Mouse (Mus musculus) limb, embryonic 11.5 days (tissue): Measurements from ENCODE around the gene Txndc17. TPM values are rescaled to one million over a fixed set of nuclear protein-coding genes. Genes with fewer than 3 reads are reported as not detected.

ENCODE experiments used
- ATAC-seq: fragments of 200-750 bp; cut with Nextera tagmentation; 2 replicates; pipeline ENCODE4 v1.8.0; 2017; ENCODE audit warnings: low read depth; ENCODE audit not compliant: insufficient number of reproducible peaks, low FRiP score, low TSS enrichment
- DNase-seq: peaks from one replicate; pipeline ENCODE4 v3.0.0-alpha.2; 2015; ENCODE audit warnings: low spot score
- H3K27ac ChIP-seq: fragments of 300-500 bp; sonication (generic); replicated peaks from 2 replicates; pipeline ENCODE4 v1.5.1; 2014; ENCODE audit warnings: low read depth, mild to moderate bottlenecking, low read length
- H3K27me3 ChIP-seq: fragments of 300-500 bp; sonication (generic); 2 replicates; pipeline ENCODE4 v1.6.1; 2014; ENCODE audit warnings: mild to moderate bottlenecking, low read length, mixed read lengths; ENCODE audit not compliant: control insufficient read depth, insufficient read depth
- H3K36me3 ChIP-seq: fragments of 300-500 bp; sonication (generic); 2 replicates; pipeline ENCODE4 v1.6.1; 2014; ENCODE audit warnings: mild to moderate bottlenecking, low read length, moderate library complexity, mixed read lengths; ENCODE audit not compliant: control insufficient read depth, insufficient read depth
- H3K4me1 ChIP-seq: fragments of 300-500 bp; sonication (generic); 2 replicates; pipeline ENCODE4 v1.6.1; 2014; ENCODE audit warnings: low read length, mixed read lengths; ENCODE audit not compliant: control insufficient read depth, insufficient read depth
- H3K4me2 ChIP-seq: fragments of 300-500 bp; sonication (generic); 2 replicates; pipeline ENCODE4 v1.6.1; 2014; ENCODE audit warnings: low read depth, mild to moderate bottlenecking, moderate library complexity; ENCODE audit not compliant: severe bottlenecking
- H3K4me3 ChIP-seq: fragments of 300-500 bp; sonication (generic); 2 replicates; pipeline ENCODE4 v1.5.1; 2014; ENCODE audit warnings: low read depth, low read length
- H3K9ac ChIP-seq: fragments of 300-500 bp; sonication (generic); 2 replicates; pipeline ENCODE4 v1.6.1; 2014; ENCODE audit warnings: mild to moderate bottlenecking, low read length
- H3K9me3 ChIP-seq: fragments of 300-500 bp; sonication (generic); 2 replicates; pipeline ENCODE4 v1.6.1; 2016; ENCODE audit warnings: low read length; ENCODE audit not compliant: control insufficient read depth
- WGBS: fragments of 180-500 bp; shearing (Covaris S2); extraction: QIAGEN DNeasy Blood & Tissue Kit; methylation state at CpG from one replicate; pipeline ENCODE4 v1.1.7; 2014; 5-methylcytosine and 5-hydroxymethylcytosine counted together
- polyA plus RNA-seq: library from polyadenylated mRNA; unstranded; fragments of >200 nt; fragmentation: Nextera tagmentation; extraction: Ambion mirVana; gene quantifications from 2 replicates; pipeline ENCODE4 v1.2.1, GENCODE M21; 2014

Txndc17 gene
- polyA plus RNA-seq, 1 experiment from 2014 or later, result 184 TPM

DNA sequence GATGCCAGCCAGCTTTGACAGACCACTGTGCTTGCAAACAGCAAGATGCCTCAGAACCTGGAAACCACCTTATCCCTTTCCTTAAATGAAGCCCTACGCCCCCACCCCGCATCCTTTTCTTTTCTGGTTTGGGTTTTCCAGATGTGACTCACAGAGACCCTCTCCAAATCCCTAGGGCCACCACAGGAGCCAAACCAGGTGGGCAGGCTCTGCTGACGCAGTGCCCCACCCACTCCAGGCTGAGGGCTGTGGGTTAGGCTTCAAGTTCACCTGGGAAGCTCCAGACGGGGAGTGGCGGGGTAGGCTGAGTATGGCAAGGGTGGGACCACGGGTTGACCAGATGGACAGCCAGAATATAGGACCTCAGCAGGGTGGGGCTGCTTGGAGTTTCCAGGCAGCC lies 19.6 kb downstream of the Txndc17 start:
- Histone ChIP-seq H3K4me2 (no peak overlapping the region), H3K9ac (no peak overlapping the region), H3K4me1 (no peaks in the 10 kb centered on the region), H3K9me3 (no peaks in the 10 kb centered on the region), H3K27ac (no peak overlapping the region), H3K36me3 (no peaks in the 10 kb centered on the region), H3K27me3 (no peaks in the 10 kb centered on the region), H3K4me3 (no peak overlapping the region)
- no peak for ATAC-seq
- WGBS, result 83% methylated on average over 6 of the region's 6 CpGs
- DNase-seq, result no peak

DNA sequence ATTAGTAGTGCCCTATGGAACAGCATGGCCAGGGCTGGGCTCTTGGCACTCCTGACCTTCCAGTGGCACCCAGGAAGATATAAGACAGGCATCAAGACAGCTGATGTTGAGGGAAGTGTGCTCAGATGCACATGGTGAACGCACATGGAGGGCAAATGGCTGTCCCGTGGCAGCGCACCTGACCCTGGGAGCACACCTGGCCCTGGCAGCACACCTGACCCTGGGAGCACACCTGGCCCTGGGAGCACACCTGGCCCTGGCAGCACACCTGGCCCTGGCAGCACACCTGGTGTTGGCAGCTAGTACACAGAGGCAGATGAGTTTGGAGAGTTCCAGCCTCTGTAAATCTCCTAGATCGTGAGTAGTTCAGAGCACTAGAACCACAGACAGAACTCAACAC lies 21.2 kb downstream of the Txndc17 start:
- Histone ChIP-seq H3K9me3 (no peaks in the 10 kb centered on the region), H3K4me3 (no peak overlapping the region), H3K27ac (no peak overlapping the region), H3K4me2 (no peak overlapping the region), H3K27me3 (no peaks in the 10 kb centered on the region), H3K4me1 (no peaks in the 10 kb centered on the region), H3K9ac (no peak overlapping the region), H3K36me3 (no peaks in the 10 kb centered on the region)
- DNase-seq (no peak), ATAC-seq (no peak)
- WGBS, result 86% methylated on average over 4 of the region's 4 CpGs

DNA sequence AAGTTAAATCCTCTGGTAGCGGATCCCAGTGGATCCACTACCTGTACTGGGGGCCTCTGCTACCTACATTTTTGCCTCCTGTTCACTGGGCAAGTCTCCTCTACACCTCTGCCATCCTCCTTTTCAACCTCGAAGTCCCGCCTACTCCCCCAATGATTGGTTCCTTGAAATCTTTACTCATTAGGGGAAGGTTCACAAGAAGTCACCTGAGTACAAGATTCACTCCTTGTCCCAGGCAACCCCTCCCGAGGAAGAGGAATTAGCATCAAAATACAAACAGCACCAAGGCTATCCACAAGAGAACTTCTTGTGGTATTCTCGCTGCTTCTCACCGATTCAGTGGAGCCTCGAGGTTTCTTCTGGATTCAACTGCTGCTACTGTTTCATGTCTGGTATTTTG lies 24.7 kb downstream of the Txndc17 start:
- 82% methylated on average over 7 of the region's 7 CpGs for WGBS
- no peaks in the 10 kb centered on the region for H3K27me3 ChIP-seq
- no peaks in the 10 kb centered on the region for H3K4me1 ChIP-seq
- no peaks in the 10 kb centered on the region for H3K36me3 ChIP-seq
- ATAC-seq (no peak), DNase-seq (no peak)
- no peaks in the 10 kb centered on the region for H3K9me3 ChIP-seq
- no peak overlapping the region for H3K27ac ChIP-seq
- H3K4me3 ChIP-seq, result no peak overlapping the region
- no peak overlapping the region for H3K4me2 ChIP-seq
- no peak overlapping the region for H3K9ac ChIP-seq

DNA sequence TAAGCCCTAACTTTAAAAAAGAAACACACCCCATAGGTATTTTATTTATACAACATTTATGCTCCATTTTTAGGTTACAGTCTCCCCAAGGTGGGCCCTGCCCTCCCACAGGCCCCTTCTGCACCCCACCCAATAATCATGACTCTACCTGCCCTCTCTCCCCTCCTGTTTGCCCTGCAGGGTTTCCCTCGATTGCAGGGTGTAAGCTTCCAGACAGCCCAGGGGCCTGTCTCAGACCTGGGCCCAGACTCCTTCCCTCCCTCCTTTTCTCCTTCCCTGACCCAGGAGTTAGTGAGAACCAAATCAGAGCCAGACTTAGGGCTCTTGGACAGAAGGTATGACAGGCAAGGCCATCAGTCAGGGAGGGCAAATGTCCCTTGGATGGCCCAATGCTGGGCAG lies 25.6 kb downstream of the Txndc17 start:
- ATAC-seq (no peak), DNase-seq (no peak)
- WGBS, result 53% methylated on average over 1 of the region's 1 CpGs
- H3K9me3 ChIP-seq, result no peaks in the 10 kb centered on the region
- H3K27me3 ChIP-seq, result no peaks in the 10 kb centered on the region
- H3K4me1 ChIP-seq, result no peaks in the 10 kb centered on the region
- no peak overlapping the region for H3K9ac ChIP-seq
- no peaks in the 10 kb centered on the region for H3K36me3 ChIP-seq
- H3K4me3 ChIP-seq, result no peak overlapping the region
- no peak overlapping the region for H3K27ac ChIP-seq
- H3K4me2 ChIP-seq, result no peak overlapping the region

DNA sequence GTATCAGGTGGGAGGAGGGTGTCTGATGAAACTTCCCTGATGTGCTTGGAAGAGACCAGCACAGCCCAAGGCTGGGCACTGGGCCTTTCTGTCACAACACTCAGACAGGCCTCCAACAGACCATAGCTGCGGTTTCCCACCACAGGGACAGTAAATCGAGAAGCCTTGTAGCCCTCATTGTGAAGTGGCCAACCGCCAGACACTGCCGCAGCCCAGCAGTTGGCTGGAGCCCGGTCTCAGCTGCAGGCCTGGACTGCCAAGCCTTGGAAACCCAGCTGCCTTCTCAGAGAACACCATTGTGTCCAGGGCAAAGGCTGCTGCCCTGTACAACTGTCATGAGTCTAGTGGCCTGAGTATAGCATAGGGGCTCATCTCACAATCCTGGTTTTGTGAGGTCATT lies 26.7 kb downstream of the Txndc17 start:
- no peaks in the 10 kb centered on the region for H3K36me3 ChIP-seq
- no peaks in the 10 kb centered on the region for H3K27me3 ChIP-seq
- no peak overlapping the region for H3K4me3 ChIP-seq
- DNase-seq (no peak), ATAC-seq (no peak)
- no peak overlapping the region for H3K27ac ChIP-seq
- no peaks in the 10 kb centered on the region for H3K4me1 ChIP-seq
- H3K9ac ChIP-seq, result no peak overlapping the region
- H3K9me3 ChIP-seq, result no peaks in the 10 kb centered on the region
- 73% methylated on average over 5 of the region's 5 CpGs for WGBS
- no peak overlapping the region for H3K4me2 ChIP-seq

DNA sequence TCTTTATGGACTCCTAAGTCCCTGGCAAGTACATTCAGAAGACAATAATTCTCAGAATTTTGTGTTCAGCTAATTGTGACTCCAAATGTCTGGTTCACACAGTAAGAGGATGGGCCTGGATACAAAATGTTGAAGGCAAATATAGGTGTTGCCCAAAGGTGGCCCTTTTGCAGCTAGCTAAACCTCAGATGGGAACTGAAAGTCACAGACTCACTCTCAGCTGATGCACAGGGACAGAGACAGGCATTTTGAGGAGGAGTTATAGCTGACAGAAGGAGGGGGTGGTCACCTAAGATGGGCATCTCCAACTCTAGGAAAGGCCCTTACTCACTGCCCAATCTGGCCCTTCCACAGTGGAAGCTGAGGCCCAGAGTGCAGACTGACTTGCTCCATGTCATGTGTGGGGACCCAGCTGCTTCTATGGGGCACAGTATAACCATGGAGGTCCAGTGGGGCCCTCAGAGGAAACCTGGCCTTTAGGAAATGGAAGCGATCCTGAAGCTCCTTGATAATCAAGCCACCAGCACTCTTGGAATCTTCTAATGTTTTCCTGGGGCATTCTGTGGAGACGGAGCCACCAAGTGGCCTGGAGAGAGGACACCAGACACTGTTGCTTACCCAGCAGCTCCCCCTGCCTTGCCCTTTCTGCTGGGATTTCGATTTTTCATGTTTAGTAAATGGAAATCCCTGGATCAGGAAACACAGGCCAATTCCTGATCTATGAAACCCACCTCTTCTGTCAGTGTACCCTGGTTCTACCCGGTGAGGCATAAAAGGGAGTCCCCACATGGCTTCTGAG lies 32.9 kb downstream of the Txndc17 start:
- H3K9ac ChIP-seq, result no peak overlapping the region

DNA sequence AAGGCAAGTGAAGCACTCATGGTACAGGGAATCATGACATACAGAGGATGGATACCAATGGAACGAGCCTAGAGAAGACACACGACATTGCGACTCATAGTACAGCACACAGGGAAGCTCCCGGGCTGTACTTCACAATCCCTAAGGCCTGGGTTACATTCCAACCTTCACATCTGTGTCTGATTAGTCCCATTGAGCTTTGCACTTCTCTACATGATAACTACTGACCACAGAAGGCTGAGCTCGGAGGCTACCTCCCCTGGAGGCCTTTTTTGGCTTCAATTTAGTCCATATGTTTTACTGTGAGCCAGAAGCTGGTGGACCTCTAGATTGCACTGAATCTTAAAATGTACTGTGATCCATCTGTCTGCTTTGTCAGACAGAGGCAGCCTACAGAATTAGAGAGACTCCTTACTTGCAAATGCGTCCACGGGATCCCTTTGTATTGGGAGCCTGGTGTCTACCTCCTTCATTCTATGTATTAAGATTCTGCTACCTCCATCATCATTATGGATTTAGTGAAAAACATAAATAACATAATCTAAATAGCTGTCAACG lies 37.9 kb downstream of the Txndc17 start:
- Histone ChIP-seq H3K4me1 (no peaks in the 10 kb centered on the region), H3K9ac (no peak overlapping the region), H3K27ac (no peak overlapping the region), H3K9me3 (no peaks in the 10 kb centered on the region), H3K36me3 (no peaks in the 10 kb centered on the region), H3K27me3 (no peaks in the 10 kb centered on the region), H3K4me2 (no peak overlapping the region), H3K4me3 (no peak overlapping the region)
- ATAC-seq (no peak), DNase-seq (no peak)
- 55% methylated on average over 8 of the region's 8 CpGs for WGBS

More for the DNA sequence above, 32.9 kb downstream of the Txndc17 start:
- Histone ChIP-seq H3K4me3 (no peak overlapping the region), H3K36me3 (no peaks in the 10 kb centered on the region), H3K9me3 (no peaks in the 10 kb centered on the region), H3K4me2 (no peak overlapping the region), H3K27me3 (no peaks in the 10 kb centered on the region), H3K4me1 (no peaks in the 10 kb centered on the region), H3K27ac (no peak overlapping the region)
- no peak for ATAC-seq
- no peak for DNase-seq
- WGBS, result 74% methylated on average over 4 of the region's 4 CpGs

DNA sequence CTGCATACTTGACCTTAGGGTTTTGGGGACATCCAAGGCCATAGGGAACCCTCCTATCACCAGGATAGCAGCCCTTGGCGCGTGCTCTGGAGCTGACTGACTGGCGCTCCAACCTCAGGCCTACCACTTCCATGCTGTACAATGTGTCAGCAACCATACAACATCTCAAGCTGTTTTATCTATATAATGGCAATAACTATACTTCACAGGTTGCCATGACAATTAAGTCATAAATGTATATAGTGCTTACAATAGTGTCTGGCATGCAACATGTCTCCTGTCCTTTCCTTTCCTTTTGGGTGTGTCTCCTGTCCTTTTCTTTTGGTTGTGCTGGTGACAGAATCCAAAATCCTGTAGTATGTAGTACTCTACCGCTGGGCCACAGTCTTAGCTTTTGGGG lies 48.3 kb downstream of the Txndc17 start:
- ATAC-seq, result no peak
- 93% methylated on average over 4 of the region's 4 CpGs for WGBS

More for the DNA sequence above, 48.3 kb downstream of the Txndc17 start:
- Histone ChIP-seq H3K4me2 (no peak overlapping the region), H3K4me1 (no peaks in the 10 kb centered on the region), H3K27ac (no peak overlapping the region), H3K27me3 (no peaks in the 10 kb centered on the region), H3K9me3 (no peaks in the 10 kb centered on the region), H3K4me3 (no peak overlapping the region), H3K36me3 (no peaks in the 10 kb centered on the region), H3K9ac (no peak overlapping the region)
- DNase-seq, result no peak
